Mouse (Mus musculus) kidney, embryonic 15.5 days (tissue): ENCODE measurements around the gene Lrp8. TPM values are rescaled to one million over a fixed set of nuclear protein-coding genes. Genes with fewer than 3 reads are reported as not detected.
A peak's percentile ranks its signal among the peaks of the same experiment; 100 is the strongest.

Source experiments
- ATAC-seq: fragments of 200-750 bp; cut with Nextera tagmentation; replicated peaks from 2 replicates; pipeline ENCODE4 v1.8.0; 2017; ENCODE audit warnings: moderate TSS enrichment; ENCODE audit not compliant: low FRiP score
- H3K27ac ChIP-seq: fragments of 300-500 bp; sonication (generic); 2 replicates; pipeline ENCODE4 v1.5.1; 2015; ENCODE audit warnings: mild to moderate bottlenecking, inconsistent platforms
- H3K27me3 ChIP-seq: fragments of 300-500 bp; sonication (generic); 2 replicates; pipeline ENCODE4 v1.6.1; 2015; ENCODE audit warnings: inconsistent platforms
- H3K36me3 ChIP-seq: fragments of 300-500 bp; sonication (generic); 2 replicates; pipeline ENCODE4 v1.6.1; 2015; ENCODE audit warnings: inconsistent platforms
- H3K4me1 ChIP-seq: fragments of 300-500 bp; sonication (generic); 2 replicates; pipeline ENCODE4 v1.6.1; 2015; ENCODE audit warnings: inconsistent platforms
- H3K4me2 ChIP-seq: fragments of 300-500 bp; sonication (generic); 2 replicates; pipeline ENCODE4 v1.6.1; 2015; ENCODE audit warnings: moderate library complexity, mild to moderate bottlenecking, inconsistent platforms
- H3K4me3 ChIP-seq: fragments of 300-500 bp; sonication (generic); replicated peaks from 2 replicates; pipeline ENCODE4 v1.5.1; 2015; ENCODE audit warnings: mild to moderate bottlenecking, inconsistent platforms
- H3K9ac ChIP-seq: fragments of 300-500 bp; sonication (generic); 2 replicates; pipeline ENCODE4 v1.6.1; 2015; ENCODE audit warnings: mild to moderate bottlenecking, inconsistent platforms
- H3K9me3 ChIP-seq: fragments of 300-500 bp; sonication (generic); replicated peaks from 2 replicates; pipeline ENCODE4 v1.6.1; 2016; ENCODE audit warnings: inconsistent platforms
- WGBS: fragments of 180-500 bp; shearing (Covaris S2); methylation state at CpG from one replicate; pipeline ENCODE4 v1.1.7; 2015; ENCODE audit warnings: mixed read lengths; 5-methylcytosine and 5-hydroxymethylcytosine counted together
- polyA plus RNA-seq: library from polyadenylated mRNA; unstranded; fragments of >200 nt; fragmentation: Nextera tagmentation; extraction: Ambion mirVana; gene quantifications from 2 replicates; pipeline ENCODE4 v1.2.1, GENCODE M21; 2015

The Lrp8 gene
- polyA plus RNA-seq, 1 experiment from 2014 or later = 2.6 TPM

- H3K4me1 ChIP-seq = peaks cover 10% of the 10 kb centered on the region
- WGBS = 85% methylated on average over 5 of the region's 5 CpGs
- no peak for ATAC-seq
- no peak overlapping the region for H3K9ac ChIP-seq
- no peak overlapping the region for H3K4me3 ChIP-seq
- no peaks in the 10 kb centered on the region for H3K9me3 ChIP-seq
- H3K4me2 ChIP-seq = no peak overlapping the region
- H3K27ac ChIP-seq = no peak overlapping the region
- no peaks in the 10 kb centered on the region for H3K36me3 ChIP-seq
- 0 out of 2 replicates have a peak, but pooled peaks cover 7% of the 10 kb centered on the region for H3K27me3 ChIP-seq
Observed at GRCm38 (mm10) chr4:107776990-107777673, 24.9 kb upstream of the Lrp8 start.

GRCm38 (mm10) chr4:107783541-107783940, 18.5 kb upstream of the Lrp8 start:
- Histone ChIP-seq H3K9me3 (no peaks in the 10 kb centered on the region), H3K4me1 (peaks cover 5% of the 10 kb centered on the region; the same call in 1 of the 2 replicates), H3K9ac (no peak overlapping the region), H3K27me3 (0 out of 2 replicates have a peak, but pooled peaks cover 7% of the 10 kb centered on the region), H3K4me2 (no peak overlapping the region), H3K4me3 (no peak overlapping the region), H3K36me3 (no peaks in the 10 kb centered on the region), H3K27ac (no peak overlapping the region)
- ATAC-seq = no peak
- WGBS = 64% methylated on average over 10 of the region's 10 CpGs

- Histone ChIP-seq H3K27me3 (no peaks in the 10 kb centered on the region), H3K9me3 (no peaks in the 10 kb centered on the region), H3K4me2 (no peak overlapping the region), H3K9ac (no peak overlapping the region), H3K4me3 (no peak overlapping the region), H3K27ac (no peak overlapping the region), H3K36me3 (no peaks in the 10 kb centered on the region), H3K4me1 (peaks cover 5% of the 10 kb centered on the region; the same call in 1 of the 2 replicates)
- WGBS = 93% methylated on average over 6 of the region's 6 CpGs
- no peak for ATAC-seq
Observed at GRCm38 (mm10) chr4:107788841-107789240, 13.2 kb upstream of the Lrp8 start.

- no peak for ATAC-seq
- Histone ChIP-seq H3K27me3 (peaks cover 32% of the 10 kb centered on the region), H3K36me3 (no peaks in the 10 kb centered on the region), H3K4me2 (no peak overlapping the region), H3K9ac (no peak overlapping the region), H3K9me3 (no peaks in the 10 kb centered on the region), H3K4me1 (peaks cover 30% of the 10 kb centered on the region), H3K27ac (no peak overlapping the region), H3K4me3 (no peak overlapping the region)
- WGBS = 74% methylated on average over 6 of the region's 6 CpGs
Observed at GRCm38 (mm10) chr4:107800801-107801200, 1.3 kb upstream of the Lrp8 start.

GRCm38 (mm10) chr4:107801366-107802184, 486 bp upstream of the Lrp8 start:
- H3K4me1 ChIP-seq = peaks cover 37% of the 10 kb centered on the region
- WGBS = under 1% methylated on average over 41 of the region's 41 CpGs
- H3K9me3 ChIP-seq = no peaks in the 10 kb centered on the region
- H3K4me2 ChIP-seq = peak overlapping the region; percentile 100
- peak; percentile 33; the same call in 1 of the 2 replicates for ATAC-seq
- H3K36me3 ChIP-seq = no peaks in the 10 kb centered on the region
- H3K9ac ChIP-seq = peak overlapping the region; percentile 59
- peak overlapping the region; percentile 67 for H3K27ac ChIP-seq
- peaks cover 35% of the 10 kb centered on the region for H3K27me3 ChIP-seq
- peak overlapping the region; percentile 75 for H3K4me3 ChIP-seq

- Histone ChIP-seq H3K4me2 (peak overlapping the region; percentile 100), H3K4me3 (peak overlapping the region; percentile 75), H3K27me3 (peaks cover 35% of the 10 kb centered on the region), H3K27ac (peak overlapping the region; percentile 67), H3K4me1 (peaks cover 40% of the 10 kb centered on the region), H3K36me3 (no peaks in the 10 kb centered on the region), H3K9me3 (no peaks in the 10 kb centered on the region), H3K9ac (peak overlapping the region; percentile 59)
- peak; percentile 19 for ATAC-seq
- under 1% methylated on average over 65 of the region's 65 CpGs for WGBS
Observed at GRCm38 (mm10) chr4:107802450-107803331, 630 bp downstream of the Lrp8 start.

GRCm38 (mm10) chr4:107803351-107804106, 1.5 kb downstream of the Lrp8 start:
- peak overlapping the region; percentile 56 for H3K27ac ChIP-seq

GRCm38 (mm10) chr4:107805491-107805890, 3.4 kb downstream of the Lrp8 start:
- Histone ChIP-seq H3K27me3 (peaks cover 30% of the 10 kb centered on the region), H3K36me3 (no peaks in the 10 kb centered on the region), H3K9ac (no peak overlapping the region), H3K9me3 (no peaks in the 10 kb centered on the region), H3K4me2 (no peak overlapping the region), H3K4me1 (peaks cover 40% of the 10 kb centered on the region), H3K4me3 (no peak overlapping the region), H3K27ac (no peak overlapping the region)
- WGBS = 73% methylated on average over 3 of the region's 3 CpGs
- ATAC-seq = no peak

More at GRCm38 (mm10) chr4:107803351-107804106, 1.5 kb downstream of the Lrp8 start:
- H3K4me2 ChIP-seq = peak overlapping the region; percentile 100
- H3K27me3 ChIP-seq = peaks cover 35% of the 10 kb centered on the region
- H3K4me3 ChIP-seq = peak overlapping the region; percentile 75
- H3K4me1 ChIP-seq = peaks cover 40% of the 10 kb centered on the region
- peak; percentile 95 for ATAC-seq
- WGBS = 1% methylated on average over 35 of the region's 46 CpGs
- no peaks in the 10 kb centered on the region for H3K9me3 ChIP-seq
- H3K36me3 ChIP-seq = no peaks in the 10 kb centered on the region
- peak overlapping the region; percentile 59 for H3K9ac ChIP-seq

GRCm38 (mm10) chr4:107807796-107808195, 5.7 kb downstream of the Lrp8 start:
- Histone ChIP-seq H3K36me3 (no peaks in the 10 kb centered on the region), H3K4me3 (no peak overlapping the region), H3K4me2 (no peak overlapping the region), H3K9me3 (no peaks in the 10 kb centered on the region), H3K9ac (no peak overlapping the region), H3K27ac (no peak overlapping the region), H3K27me3 (peaks cover 24% of the 10 kb centered on the region), H3K4me1 (peaks cover 29% of the 10 kb centered on the region)
- ATAC-seq = no peak
- WGBS = 78% methylated on average over 4 of the region's 4 CpGs

GRCm38 (mm10) chr4:107808655-107809054, 6.6 kb downstream of the Lrp8 start:
- no peak for ATAC-seq
- no peaks in the 10 kb centered on the region for H3K36me3 ChIP-seq

GRCm38 (mm10) chr4:107811006-107811405, 8.9 kb downstream of the Lrp8 start:
- H3K9ac ChIP-seq = no peak overlapping the region
- no peak for ATAC-seq
- H3K4me3 ChIP-seq = no peak overlapping the region
- H3K4me1 ChIP-seq = peaks cover 9% of the 10 kb centered on the region; the same call in 1 of the 2 replicates
- H3K36me3 ChIP-seq = no peaks in the 10 kb centered on the region
- H3K27ac ChIP-seq = no peak overlapping the region
- 0 out of 2 replicates have a peak, but pooled peaks cover 3% of the 10 kb centered on the region for H3K27me3 ChIP-seq
- no peak overlapping the region for H3K4me2 ChIP-seq
- no peaks in the 10 kb centered on the region for H3K9me3 ChIP-seq
- 85% methylated on average over 3 of the region's 3 CpGs for WGBS

More at GRCm38 (mm10) chr4:107808655-107809054, 6.6 kb downstream of the Lrp8 start:
- H3K27me3 ChIP-seq = peaks cover 21% of the 10 kb centered on the region
- H3K9ac ChIP-seq = no peak overlapping the region
- H3K4me2 ChIP-seq = no peak overlapping the region
- H3K4me3 ChIP-seq = no peak overlapping the region
- H3K9me3 ChIP-seq = no peaks in the 10 kb centered on the region
- H3K27ac ChIP-seq = no peak overlapping the region
- H3K4me1 ChIP-seq = peaks cover 20% of the 10 kb centered on the region
